Mouse (Mus musculus) heart, embryonic 16.5 days (tissue): ENCODE data around the gene Klhl9. TPM values are rescaled to one million over a fixed set of nuclear protein-coding genes. Genes with fewer than 3 reads are reported as not detected.
"Not testable (repeated sequence)": the region's sequence is repeated elsewhere in the genome, so short reads cannot be mapped to it uniquely, and the experiment has no call there.

Experiments used
- ATAC-seq: fragments of 200-750 bp; cut with Nextera tagmentation; replicated peaks from 2 replicates; pipeline ENCODE4 v1.8.0; 2017; ENCODE audit warnings: moderate number of reproducible peaks; ENCODE audit not compliant: insufficient read depth, low FRiP score; ENCODE audit errors: extremely low read depth
- H3K27ac ChIP-seq: fragments of 300-500 bp; sonication (generic); 2 replicates; pipeline ENCODE4 v1.5.1; 2014; ENCODE audit warnings: mild to moderate bottlenecking, low read length, control low read depth, moderate library complexity
- H3K27me3 ChIP-seq: fragments of 300-500 bp; sonication (generic); 2 replicates; pipeline ENCODE4 v1.6.1; 2014; ENCODE audit warnings: low read length, mixed read lengths; ENCODE audit not compliant: control insufficient read depth, insufficient read depth
- H3K36me3 ChIP-seq: fragments of 300-500 bp; sonication (generic); 2 replicates; pipeline ENCODE4 v1.6.1; 2014; ENCODE audit not compliant: control insufficient read depth, insufficient read depth
- H3K4me1 ChIP-seq: fragments of 300-500 bp; sonication (generic); 2 replicates; pipeline ENCODE4 v1.6.1; 2014; ENCODE audit warnings: low read length, mixed read lengths; ENCODE audit not compliant: control insufficient read depth, insufficient read depth
- H3K4me2 ChIP-seq: fragments of 300-500 bp; sonication (generic); 2 replicates; pipeline ENCODE4 v1.6.1; 2014; ENCODE audit warnings: low read depth, mild to moderate bottlenecking, control low read depth, low read length
- H3K4me3 ChIP-seq: fragments of 300-500 bp; sonication (generic); 2 replicates; pipeline ENCODE4 v1.5.1; 2014; ENCODE audit warnings: mild to moderate bottlenecking, control low read depth, low read length
- H3K9ac ChIP-seq: fragments of 300-500 bp; sonication (generic); 2 replicates; pipeline ENCODE4 v1.6.1; 2014; ENCODE audit warnings: low read length, control low read depth
- H3K9me3 ChIP-seq: fragments of 300-500 bp; sonication (generic); replicated peaks from 2 replicates; pipeline ENCODE4 v1.6.1; 2016; ENCODE audit warnings: low read length; ENCODE audit not compliant: control insufficient read depth
- WGBS: fragments of 180-500 bp; shearing (Covaris S2); extraction: QIAGEN DNeasy Blood & Tissue Kit; methylation state at CpG from one replicate; pipeline ENCODE4 v1.1.7; 2014; 5-methylcytosine and 5-hydroxymethylcytosine counted together
- polyA plus RNA-seq: library from polyadenylated mRNA; unstranded; fragments of >200 nt; fragmentation: Nextera tagmentation; extraction: Ambion mirVana; gene quantifications from 2 replicates; pipeline ENCODE4 v1.2.1, GENCODE M21; 2015

Gene Klhl9
- 77.2 and 82.3 TPM in 2 replicates for polyA plus RNA-seq

DNA sequence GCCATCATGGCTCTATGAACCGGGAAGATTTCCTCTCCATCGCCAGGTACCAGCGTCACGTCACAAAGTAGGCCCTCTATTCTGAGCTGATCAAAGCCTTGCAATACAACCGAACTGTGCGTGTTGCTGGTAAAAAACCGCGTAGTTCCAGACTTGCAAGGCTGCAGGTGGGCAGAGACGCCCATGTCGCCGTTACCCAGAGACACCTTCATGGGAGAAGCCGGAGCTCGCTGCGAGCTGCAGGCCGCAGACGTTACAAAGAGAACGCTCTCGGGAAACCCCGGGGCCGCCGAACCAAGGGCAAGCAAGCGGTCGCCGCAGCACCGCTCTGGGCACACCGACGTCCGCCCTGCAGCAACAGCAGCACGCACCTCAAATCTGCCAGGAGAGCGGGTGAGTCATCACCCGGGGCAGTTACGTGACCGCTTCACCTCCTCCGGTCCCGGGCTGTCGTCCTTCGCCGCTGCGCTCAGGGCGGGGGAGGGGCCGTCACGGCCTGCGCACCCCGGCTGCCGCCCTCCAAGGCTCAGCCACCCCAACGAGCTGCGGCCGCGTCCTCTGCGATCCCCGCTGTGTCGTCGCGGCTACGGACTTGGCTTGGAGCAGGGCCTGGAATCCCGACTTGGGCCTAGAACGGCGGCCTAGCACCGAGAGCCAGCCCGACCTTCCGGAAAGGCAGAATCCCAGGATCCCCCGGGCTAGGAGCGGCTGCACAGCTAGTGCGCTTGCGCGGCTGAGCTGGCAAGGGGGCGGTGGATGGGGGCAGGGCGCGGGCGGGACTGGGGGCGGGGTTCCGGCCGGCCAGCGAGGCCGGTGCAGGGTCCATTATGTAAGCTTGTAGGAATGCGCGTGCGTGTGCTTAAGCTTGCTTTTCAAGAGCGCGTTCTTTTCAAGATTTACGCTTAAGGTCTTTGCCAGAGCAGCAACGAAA lies at the start of gene Klhl9, which contains the start of gene Gm26566:
Klhl9 (minus strand) TSS at position 675 of the 931 bp plus-strand sequence.
Gm26566 (plus strand) TSS at position 15 of the 931 bp plus-strand sequence.
- Histone ChIP-seq H3K4me1 (peaks cover 13% of the 10 kb centered on the region), H3K36me3 (peaks cover 11% of the 10 kb centered on the region; the same call in 1 of the 2 replicates), H3K4me2 (peak within 1 kb of the TSS; percentile 90), H3K9ac (peak within 1 kb of the TSS; percentile 97), H3K27ac (peak within 1 kb of the TSS; percentile 100), H3K9me3 (no peaks in the 10 kb centered on the region), H3K27me3 (no peaks in the 10 kb centered on the region), H3K4me3 (peak within 1 kb of the TSS; percentile 91)
- WGBS, result under 1% methylated on average over 82 of the region's 82 CpGs
- peak; percentile 99 for ATAC-seq

DNA sequence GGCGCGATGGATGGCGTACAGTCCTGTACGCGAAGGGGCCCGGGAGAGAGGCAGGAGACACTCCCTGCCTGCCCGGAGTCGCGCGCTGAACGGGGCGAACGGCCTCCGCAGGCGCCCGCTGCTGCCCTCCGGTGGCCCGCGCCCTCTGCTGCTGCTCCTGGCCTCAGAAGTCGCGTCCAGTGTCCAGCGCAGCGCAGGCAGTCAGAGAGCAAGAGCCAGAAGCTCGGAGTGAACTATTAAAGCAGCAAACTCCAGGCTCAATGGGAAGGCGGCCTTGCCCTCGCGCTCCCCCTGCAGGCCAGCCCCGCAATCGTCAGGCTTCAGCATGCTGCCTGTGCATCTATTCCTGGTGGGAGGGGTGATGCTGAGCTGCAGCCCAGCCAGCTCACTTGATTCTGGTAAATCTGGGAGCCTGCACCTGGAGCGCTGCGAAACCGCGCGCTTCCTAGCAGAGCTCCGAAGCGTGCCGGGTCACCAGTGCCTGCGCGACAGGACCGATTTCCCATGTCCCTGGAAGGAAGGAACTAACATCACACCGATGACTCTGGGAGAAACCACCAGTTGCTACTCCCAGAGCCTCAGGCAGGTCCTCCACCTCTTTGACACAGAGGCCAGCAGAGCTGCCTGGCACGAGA lies 41.2 kb upstream of the Klhl9 start:
- not testable (repeated sequence) for H3K4me1 ChIP-seq, H3K36me3 ChIP-seq, H3K27me3 ChIP-seq, H3K9me3 ChIP-seq, ATAC-seq
- Histone ChIP-seq H3K4me2 (peak overlapping the region; percentile 53), H3K27ac (peak overlapping the region; percentile 61), H3K9ac (peak overlapping the region; percentile 38; the same call in 1 of the 2 replicates), H3K4me3 (peak overlapping the region; percentile 32)
- WGBS, result 2% methylated on average over 26 of the region's 42 CpGs

DNA sequence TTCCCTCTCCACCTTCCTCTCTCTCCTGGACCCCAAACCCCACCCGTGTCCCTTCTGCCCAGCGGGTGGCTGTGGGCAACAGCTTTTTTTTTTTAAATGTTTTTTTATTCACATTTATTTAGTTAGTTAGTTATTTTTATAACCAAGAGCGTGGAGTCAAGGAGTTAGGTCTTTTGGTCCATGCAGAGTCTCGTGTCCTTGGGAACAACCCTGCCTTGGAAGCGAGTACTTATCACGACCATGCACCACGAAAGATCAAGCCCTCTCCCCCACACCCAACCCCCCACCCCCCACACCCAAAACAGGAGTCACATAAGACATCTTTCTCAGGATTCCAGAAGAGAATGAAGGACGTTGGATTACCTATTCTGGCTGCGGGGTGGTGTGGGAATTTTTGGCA lies 40.1 kb upstream of the Klhl9 start:
- H3K4me1 ChIP-seq, ATAC-seq, H3K27me3 ChIP-seq, H3K27ac ChIP-seq, H3K9me3 ChIP-seq, H3K4me3 ChIP-seq, H3K9ac ChIP-seq, H3K36me3 ChIP-seq: not testable (repeated sequence)
- H3K4me2 ChIP-seq, result peak overlapping the region; percentile 52; the same call in 1 of the 2 replicates
- WGBS, result 55% methylated on average over 8 of the region's 9 CpGs

DNA sequence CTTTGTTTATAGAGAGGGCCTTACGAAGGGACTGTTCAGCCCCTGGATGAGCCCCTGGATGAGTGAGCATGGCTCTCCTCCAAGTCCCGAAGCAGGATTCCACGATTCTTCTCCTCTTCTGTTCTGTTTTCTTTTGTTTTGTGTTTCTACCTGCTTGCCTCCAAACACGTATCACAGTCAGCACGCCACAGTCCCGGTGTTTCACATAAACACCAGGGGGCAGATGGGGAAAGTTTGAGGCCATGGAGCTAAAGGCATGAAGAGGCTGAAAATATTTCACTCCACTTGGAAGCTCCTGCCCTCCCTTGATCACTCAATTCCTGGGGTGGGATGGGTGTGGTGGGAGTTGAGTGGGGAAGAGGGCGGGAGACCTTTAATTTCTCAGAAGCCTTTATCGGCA lies 39.5 kb upstream of the Klhl9 start:
- not testable (repeated sequence) for H3K27me3 ChIP-seq, ATAC-seq, H3K9me3 ChIP-seq, H3K4me2 ChIP-seq, H3K27ac ChIP-seq, H3K9ac ChIP-seq, H3K36me3 ChIP-seq, H3K4me3 ChIP-seq, H3K4me1 ChIP-seq
- 60% methylated on average over 6 of the region's 8 CpGs for WGBS

DNA sequence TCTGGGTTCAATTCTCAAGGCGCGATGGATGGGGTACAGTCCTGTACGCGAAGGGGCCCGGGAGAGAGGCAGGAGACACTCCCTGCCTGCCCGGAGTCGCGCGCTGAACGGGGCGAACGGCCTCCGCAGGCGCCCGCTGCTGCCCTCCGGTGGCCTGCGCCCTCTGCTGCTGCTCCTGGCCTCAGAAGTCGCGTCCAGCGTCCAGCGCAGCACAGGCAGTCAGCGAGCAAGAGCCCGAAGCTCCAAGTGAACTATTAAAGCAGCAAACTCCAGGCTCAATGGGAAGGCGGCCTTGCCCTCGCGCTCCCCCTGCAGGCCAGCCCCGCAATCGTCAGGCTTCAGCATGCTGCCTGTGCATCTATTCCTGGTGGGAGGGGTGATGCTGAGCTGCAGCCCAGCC lies 38.2 kb upstream of the Klhl9 start:
- under 1% methylated on average over 21 of the region's 28 CpGs for WGBS
- not testable (repeated sequence) for H3K4me1 ChIP-seq, H3K9me3 ChIP-seq, H3K36me3 ChIP-seq, ATAC-seq, H3K9ac ChIP-seq, H3K27me3 ChIP-seq
- H3K27ac ChIP-seq, result peak overlapping the region; percentile 68
- H3K4me2 ChIP-seq, result peak overlapping the region; percentile 49
- peak overlapping the region; percentile 40 for H3K4me3 ChIP-seq

DNA sequence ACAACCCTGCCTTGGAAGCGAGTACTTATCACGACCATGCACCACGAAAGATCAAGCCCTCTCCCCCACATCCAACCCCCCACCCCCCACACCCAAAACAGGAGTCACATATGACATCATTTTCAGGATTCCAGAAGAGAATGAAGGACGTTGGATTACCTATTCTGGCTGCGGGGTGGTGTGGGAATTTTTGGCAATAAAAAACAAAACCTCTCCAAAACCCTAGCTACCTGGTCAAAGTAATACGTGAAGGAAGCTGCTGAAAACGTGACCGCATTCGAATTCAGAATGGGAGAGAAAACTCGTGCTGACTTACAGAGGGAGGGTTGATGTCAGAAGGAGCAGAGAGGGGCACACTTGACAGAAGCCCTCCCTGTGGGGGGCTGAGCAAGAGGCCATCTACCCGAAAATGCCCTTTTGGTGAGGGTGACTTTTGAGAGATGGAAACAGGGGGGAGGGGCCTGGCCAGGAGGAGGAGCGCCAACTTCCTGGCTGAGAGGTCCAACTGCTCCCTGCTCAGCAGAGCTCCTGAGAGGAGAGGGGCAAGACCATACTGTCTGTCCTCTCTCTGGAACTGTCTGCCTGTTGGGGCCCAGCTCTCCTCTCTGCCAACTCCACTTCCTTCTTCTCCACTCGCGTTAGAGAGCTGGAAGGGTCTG lies 37.5 kb upstream of the Klhl9 start, which contains the start of gene Gm13283:
Gm13283 (plus strand) TSS at position 510 of the 659 bp plus-strand sequence.
- ATAC-seq, H3K27me3 ChIP-seq, H3K36me3 ChIP-seq, H3K9me3 ChIP-seq, H3K4me1 ChIP-seq, H3K9ac ChIP-seq: not testable (repeated sequence)
- peak within 1 kb of the TSS; percentile 40 for H3K4me3 ChIP-seq
- whole genome bisulfite sequencing, result 14% methylated on average over 8 of the region's 14 CpGs
- peak within 1 kb of the TSS; percentile 68 for H3K27ac ChIP-seq
- H3K4me2 ChIP-seq, result peak within 1 kb of the TSS; percentile 49

DNA sequence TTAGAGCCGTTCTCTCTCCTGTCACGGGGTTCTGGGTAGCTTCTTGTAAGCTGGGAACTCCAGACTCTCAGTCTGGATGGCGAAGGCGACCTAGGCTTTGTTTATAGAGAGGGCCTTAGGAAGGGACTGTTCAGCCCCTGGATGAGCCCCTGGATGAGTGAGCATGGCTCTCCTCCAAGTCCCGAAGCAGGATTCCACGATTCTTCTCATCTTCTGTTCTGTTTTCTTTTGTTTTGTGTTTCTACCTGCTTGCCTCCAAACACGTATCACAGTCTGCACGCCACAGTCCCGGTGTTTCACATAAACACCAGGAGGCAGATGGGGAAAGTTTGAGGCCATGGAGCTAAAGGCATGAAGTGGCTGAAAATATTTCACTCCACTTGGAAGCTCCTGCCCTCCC lies 36.5 kb upstream of the Klhl9 start:
- not testable (repeated sequence) for H3K36me3 ChIP-seq, H3K27ac ChIP-seq, H3K27me3 ChIP-seq, H3K4me3 ChIP-seq, ATAC-seq, H3K9me3 ChIP-seq, H3K9ac ChIP-seq, H3K4me2 ChIP-seq, H3K4me1 ChIP-seq
- WGBS, result 84% methylated on average over 8 of the region's 9 CpGs

DNA sequence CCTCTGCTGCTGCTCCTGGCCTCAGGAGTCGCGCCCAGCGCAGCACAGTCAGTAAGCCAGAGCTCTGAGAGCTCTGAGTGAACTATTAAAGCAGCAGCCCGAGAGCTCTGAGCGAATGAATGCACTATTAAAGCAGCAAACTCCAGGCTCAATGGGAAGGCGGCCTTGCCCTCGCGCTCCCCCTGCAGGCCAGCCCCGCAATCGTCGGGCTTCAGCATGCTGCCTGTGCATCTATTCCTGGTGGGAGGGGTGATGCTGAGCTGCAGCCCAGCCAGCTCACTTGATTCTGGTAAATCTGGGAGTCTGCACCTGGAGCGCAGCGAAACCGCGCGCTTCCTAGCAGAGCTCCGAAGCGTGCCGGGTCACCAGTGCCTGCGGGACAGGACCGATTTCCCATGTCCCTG lies 35.4 kb upstream of the Klhl9 start:
- not testable (repeated sequence) for H3K36me3 ChIP-seq, H3K9me3 ChIP-seq, H3K27me3 ChIP-seq, H3K4me1 ChIP-seq
- Histone ChIP-seq H3K4me3 (peak overlapping the region; percentile 70), H3K27ac (peak overlapping the region; percentile 97), H3K9ac (peak overlapping the region; percentile 83), H3K4me2 (peak overlapping the region; percentile 76)
- peak; percentile 100 for ATAC-seq
- WGBS, result 0% methylated on average over 15 of the region's 21 CpGs
